8 mouse cellular contexts compared by ENCODE assay signal in the genomic region with DNA sequence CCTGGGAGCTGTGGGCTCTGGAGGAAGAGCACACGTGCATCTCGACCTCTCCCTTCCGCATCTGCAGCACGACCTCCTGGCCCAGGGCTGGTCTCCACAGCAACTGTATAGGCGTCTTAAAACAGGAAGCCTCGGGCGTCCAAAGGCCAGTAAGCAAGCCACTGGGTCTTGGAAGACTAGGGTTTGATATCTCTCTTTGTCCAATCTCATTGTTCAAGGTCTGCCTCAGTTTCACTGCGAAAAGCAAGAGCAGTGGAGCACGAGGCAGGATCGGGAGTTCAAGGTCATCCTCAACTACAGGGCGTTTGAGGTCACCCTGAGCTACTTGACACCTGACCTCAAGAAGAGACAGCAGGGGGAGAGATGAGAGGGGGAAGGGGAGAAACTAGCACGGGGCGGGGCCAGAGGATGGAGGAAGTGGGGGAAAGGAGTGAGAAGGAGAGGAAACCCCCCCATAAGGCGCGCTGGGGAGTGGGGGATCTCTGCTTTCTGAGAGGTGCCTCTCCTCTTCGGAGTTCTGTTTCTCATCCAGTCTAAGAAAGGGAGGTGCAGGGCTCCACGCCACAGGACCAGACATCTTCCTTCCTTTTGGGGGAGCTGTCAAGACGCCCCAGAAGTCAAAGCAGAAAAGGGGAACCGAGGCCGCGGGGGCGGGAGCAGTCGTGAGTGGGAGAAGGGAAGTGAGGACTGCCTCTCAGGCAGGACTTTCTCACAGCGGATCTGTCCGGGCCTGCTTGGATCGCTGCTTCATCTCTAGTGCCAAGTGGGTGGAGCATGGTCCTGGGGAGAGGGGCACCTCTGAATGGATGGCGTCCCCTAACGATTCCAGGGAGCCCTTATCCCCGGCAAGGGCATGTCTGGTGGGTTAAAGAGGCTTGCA. TPM values are rescaled to one million over a fixed set of nuclear protein-coding genes. Genes with fewer than 3 reads are reported as not detected.
A peak's percentile ranks its signal among the peaks of the same experiment; 100 is the strongest.
DNase-seq lines count a peak whose midpoint lies in the region; ATAC-seq and TF ChIP-seq lines count a peak whose summit lies in the region.

No protein-coding gene starts in this region.

- WGBS in embryonic facial prominence, embryonic 15.5 days: 3% methylated on average over 28 of the region's 29 CpGs
- WGBS in spleen, adult 2 months: under 1% methylated on average over 29 of the region's 29 CpGs
- WGBS in cerebellum, adult 2 months: 6% methylated on average over 29 of the region's 29 CpGs

- TF ChIP-seq CTCF in spleen, adult 2 months (IDR thresholded peaks at IDR 0.05; ENCODE audit: extremely low read depth, insufficient read depth, insufficient read length, insufficient replicate concordance): no peak
- no peak for TF ChIP-seq CTCF in cerebellum, adult 2 months (IDR thresholded peaks at IDR 0.05; ENCODE audit: borderline replicate concordance, insufficient read depth, low read depth, low read length)

- TF ChIP-seq POLR2A in spleen, adult 2 months (IDR thresholded peaks at IDR 0.05; ENCODE audit: low read depth, low read length): no peak
- no peak for TF ChIP-seq POLR2A in cerebellum, adult 2 months (IDR thresholded peaks at IDR 0.05; ENCODE audit: borderline replicate concordance, insufficient read depth, low read length)

- peak overlapping the region; percentile 75 for H3K4me2 ChIP-seq in embryonic facial prominence, embryonic 15.5 days (replicated peaks)

- DNase-seq in ovary, postnatal 10 days (ENCODE audit: low spot score): peak; percentile 39
- DNase-seq in ovary, postnatal 14 days (ENCODE audit: low spot score): no peak
- peak; percentile 64 to 71 for DNase-seq in heart, postnatal 14 days
- peak; percentile 69 to 84 for DNase-seq in kidney, postnatal 25 days
- DNase-seq in lung, postnatal 25 days (ENCODE audit: low spot score): peak; percentile 81
- peak; percentile 61 to 86 for DNase-seq in spleen, adult 2 months (ENCODE audit: low read depth in 1 of 2, low spot score in 2 of 2)
- no peak for DNase-seq in cerebellum, adult 2 months

- peaks cover 35% of the 10 kb centered on the region for H3K27me3 ChIP-seq in embryonic facial prominence, embryonic 15.5 days
- no peaks in the 10 kb centered on the region for H3K27me3 ChIP-seq in spleen, adult 2 months (ENCODE audit: control insufficient read depth, insufficient read depth, low read length)
- peaks cover 2% of the 10 kb centered on the region; the same call in 1 of the 2 replicates for H3K27me3 ChIP-seq in cerebellum, adult 2 months (ENCODE audit: control insufficient read depth, insufficient read depth, low read length)

- H3K27ac ChIP-seq in embryonic facial prominence, embryonic 15.5 days (replicated peaks): peak overlapping the region; percentile 48
- peak overlapping the region; percentile 93 for H3K27ac ChIP-seq in spleen, adult 2 months (ENCODE audit: insufficient read depth, low read length)
- no peak overlapping the region for H3K27ac ChIP-seq in cerebellum, adult 2 months (ENCODE audit: insufficient read depth, low read length)

- H3K9me3 ChIP-seq in embryonic facial prominence, embryonic 15.5 days (replicated peaks): no peaks in the 10 kb centered on the region

- peak overlapping the region; percentile 37; the same call in 1 of the 2 replicates for H3K9ac ChIP-seq in embryonic facial prominence, embryonic 15.5 days

- no peaks in the 10 kb centered on the region for H3K36me3 ChIP-seq in embryonic facial prominence, embryonic 15.5 days
- H3K36me3 ChIP-seq in spleen, adult 2 months (ENCODE audit: control insufficient read depth, insufficient read depth, low read length): 0 out of 2 replicates have a peak, but pooled peaks cover 2% of the 10 kb centered on the region

- H3K4me1 ChIP-seq in embryonic facial prominence, embryonic 15.5 days: peaks cover 26% of the 10 kb centered on the region
- peaks cover 12% of the 10 kb centered on the region; the same call in 1 of the 2 replicates for H3K4me1 ChIP-seq in spleen, adult 2 months (ENCODE audit: control insufficient read depth, insufficient read depth, insufficient read length)
- H3K4me1 ChIP-seq in cerebellum, adult 2 months (ENCODE audit: control insufficient read depth, insufficient read depth, low read length): no peaks in the 10 kb centered on the region

- intact Hi-C loops in heart, postnatal 14 days (cut with DNase I): no loop called here

- peak overlapping the region; percentile 49 for H3K4me3 ChIP-seq in embryonic facial prominence, embryonic 15.5 days (replicated peaks)
- peak overlapping the region; percentile 66 for H3K4me3 ChIP-seq in spleen, adult 2 months (ENCODE audit: extremely low read depth, insufficient read depth, insufficient read length)
- H3K4me3 ChIP-seq in cerebellum, adult 2 months (replicated peaks; ENCODE audit: insufficient read depth, low read depth, low read length): no peak overlapping the region

- ATAC-seq in embryonic facial prominence, embryonic 15.5 days (ENCODE audit: insufficient number of reproducible peaks, low FRiP score, low TSS enrichment, low read depth): peak; percentile 53; the same call in 1 of the 2 replicates

RNA-seq across cellular contexts. Expression of gene Icam1, which starts 0.9 kb away (rescaled TPM):
- polyA plus RNA-seq in embryonic facial prominence, embryonic 15.5 days (2015; fragmentation: Nextera tagmentation; extraction: Ambion mirVana): 20.7 and 21.7 TPM in 2 replicates
- total RNA-seq in heart, postnatal 14 days (2021): 10 to 100 TPM in 1 of 2 experiments, 1 to 10 TPM in 1; 8.5 to 10.1 TPM
- 59.7 and 67.4 TPM in 2 replicates for polyA plus RNA-seq in spleen, adult 2 months (2012; rRNA removed)
- polyA plus RNA-seq in cerebellum, adult 2 months (2012; rRNA removed): 1.4 and 1.6 TPM in 2 replicates

RNA-seq across cellular contexts. Expression of gene Mrpl4, which starts 12.4 kb away (rescaled TPM):
- 122 and 126 TPM in 2 replicates for polyA plus RNA-seq in embryonic facial prominence, embryonic 15.5 days (2015; fragmentation: Nextera tagmentation; extraction: Ambion mirVana)
- 100 to 1,000 TPM; 116 to 123 TPM for total RNA-seq in heart, postnatal 14 days (2021)
- polyA plus RNA-seq in spleen, adult 2 months (2012; rRNA removed): 75.8 and 99.7 TPM in 2 replicates
- polyA plus RNA-seq in cerebellum, adult 2 months (2012; rRNA removed): 135 and 139 TPM in 2 replicates

RNA-seq across cellular contexts. Expression of gene Icam4, which starts 14.2 kb away (rescaled TPM):
- polyA plus RNA-seq in embryonic facial prominence, embryonic 15.5 days (2015; fragmentation: Nextera tagmentation; extraction: Ambion mirVana): 0.59 and 1.0 TPM in 2 replicates
- total RNA-seq in heart, postnatal 14 days (2021): under 1 TPM; 0.37 to 0.38 TPM
- 8.1 and 9.3 TPM in 2 replicates for polyA plus RNA-seq in spleen, adult 2 months (2012; rRNA removed)
- 0.32 and 0.65 TPM in 2 replicates for polyA plus RNA-seq in cerebellum, adult 2 months (2012; rRNA removed)

RNA-seq across cellular contexts. Expression of gene Icam5, which starts 16.9 kb away (rescaled TPM):
- 0.20 TPM in 2 replicates for polyA plus RNA-seq in embryonic facial prominence, embryonic 15.5 days (2015; fragmentation: Nextera tagmentation; extraction: Ambion mirVana)
- under 1 TPM in 1 of 2 experiments, not detected in 1; 0.12 TPM for total RNA-seq in heart, postnatal 14 days (2021)
- 1.1 and 1.2 TPM in 2 replicates for polyA plus RNA-seq in spleen, adult 2 months (2012; rRNA removed)
- polyA plus RNA-seq in cerebellum, adult 2 months (2012; rRNA removed): 1.6 and 2.5 TPM in 2 replicates

RNA-seq across cellular contexts. Expression of gene S1pr2, which starts 38.4 kb away (rescaled TPM):
- polyA plus RNA-seq in embryonic facial prominence, embryonic 15.5 days (2015; fragmentation: Nextera tagmentation; extraction: Ambion mirVana): 61.8 and 68.5 TPM in 2 replicates
- 1 to 10 TPM; 5.4 to 6.9 TPM for total RNA-seq in heart, postnatal 14 days (2021)
- polyA plus RNA-seq in spleen, adult 2 months (2012; rRNA removed): 3.4 and 3.9 TPM in 2 replicates
- polyA plus RNA-seq in cerebellum, adult 2 months (2012; rRNA removed): 1.8 and 1.9 TPM in 2 replicates

Comparison
In these comparisons a context has a peak if more than half of its experiments do, and no peak if none do; other contexts are left out.
1. DNase-seq: peak in ovary, postnatal 10 days (single experiment), heart, postnatal 14 days (2 of 2), kidney, postnatal 25 days (2 of 2), lung, postnatal 25 days (single experiment) and spleen, adult 2 months (2 of 2); none in ovary, postnatal 14 days (single experiment) and cerebellum, adult 2 months (0 of 2).